Mouse (Mus musculus): Measurements from ENCODE around the gene Hist1h4n. TPM values are rescaled to one million over a fixed set of nuclear protein-coding genes. Genes with fewer than 3 reads are reported as not detected.
"Not testable (repeated sequence)": the region's sequence is repeated elsewhere in the genome, so short reads cannot be mapped to it uniquely, and the experiment has no call there.

Hist1h4n gene
- 19.1 to 188 TPM (median 85.7 TPM) in 3 replicates for total RNA-seq (2017)

DNA sequence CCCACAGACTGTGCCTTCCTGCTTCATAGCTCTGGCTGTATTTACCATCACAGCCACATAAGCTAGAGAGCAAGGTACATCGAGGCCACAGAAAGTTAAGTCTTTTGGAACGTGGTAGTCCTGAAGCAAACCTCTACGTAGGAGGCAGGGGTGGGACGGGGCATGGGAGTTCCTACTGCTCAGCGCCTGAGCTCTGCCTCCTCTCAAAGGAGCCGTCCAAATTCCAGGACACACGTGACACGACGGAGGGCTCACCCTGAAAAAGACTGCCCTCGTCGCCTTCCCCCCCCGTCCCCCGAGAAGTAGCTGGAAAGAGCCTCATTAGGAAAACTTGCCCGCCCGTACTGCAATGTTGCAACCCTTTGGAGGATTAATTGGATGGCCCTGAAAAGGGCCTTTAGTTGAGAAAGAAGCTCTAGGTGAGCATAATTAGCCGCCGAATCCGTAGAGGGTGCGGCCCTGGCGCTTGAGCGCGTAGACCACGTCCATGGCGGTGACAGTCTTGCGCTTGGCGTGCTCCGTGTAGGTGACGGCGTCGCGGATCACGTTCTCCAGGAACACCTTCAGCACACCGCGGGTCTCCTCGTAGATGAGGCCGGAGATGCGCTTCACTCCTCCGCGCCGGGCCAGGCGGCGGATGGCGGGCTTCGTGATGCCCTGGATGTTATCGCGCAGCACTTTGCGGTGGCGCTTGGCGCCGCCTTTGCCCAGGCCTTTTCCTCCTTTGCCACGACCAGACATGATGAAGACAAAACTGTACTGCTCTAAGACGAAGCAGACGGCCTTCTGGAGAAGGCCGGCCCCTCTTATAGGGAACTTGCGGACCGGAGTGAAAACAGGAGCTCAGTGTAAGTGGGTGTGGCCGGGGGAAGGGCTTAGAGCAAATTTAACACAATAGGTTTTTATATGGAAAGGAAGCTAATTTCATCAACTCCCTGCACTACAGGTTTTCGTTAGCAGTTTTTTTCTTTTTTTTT, at the start of gene Hist1h4n:
Gene Hist1h4n (minus strand): TSS at position 779 of the 977 bp plus-strand sequence.
- ATAC-seq (replicated peaks; ENCODE audit: insufficient number of reproducible peaks, low FRiP score, low TSS enrichment, poor library complexity, severe bottlenecking), result peak; percentile 59

- no peak for ATAC-seq (replicated peaks; ENCODE audit: insufficient number of reproducible peaks, low FRiP score, low TSS enrichment, poor library complexity, severe bottlenecking)
Measured at GRCm38 (mm10) chr13:21880735-21881134, 48.7 kb upstream of the Hist1h4n start.

DNA sequence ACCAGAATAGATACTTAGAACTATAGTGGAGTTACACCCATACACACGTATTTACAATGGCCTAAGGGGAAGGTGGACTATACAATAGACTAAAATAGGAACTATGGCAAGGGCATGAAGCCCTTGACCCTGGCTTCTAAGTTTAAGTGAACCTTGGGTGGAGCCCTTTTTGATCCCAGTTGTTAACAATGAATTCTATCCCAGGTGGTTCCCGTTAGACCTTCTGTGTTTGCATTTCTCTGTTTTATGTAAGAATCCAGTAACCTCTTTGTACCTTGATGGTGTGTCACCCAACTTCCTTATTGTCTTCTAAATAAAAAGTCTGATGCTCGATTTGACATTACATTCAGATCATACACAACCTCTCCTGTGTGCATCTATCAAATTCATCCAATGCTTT, 33.5 kb upstream of the Hist1h4n start:
- not testable (repeated sequence) for ATAC-seq (replicated peaks; ENCODE audit: insufficient number of reproducible peaks, low FRiP score, low TSS enrichment, poor library complexity, severe bottlenecking)

- ATAC-seq (replicated peaks; ENCODE audit: insufficient number of reproducible peaks, low FRiP score, low TSS enrichment, poor library complexity, severe bottlenecking), result no peak
Measured at GRCm38 (mm10) chr13:21861608-21862007, 29.6 kb upstream of the Hist1h4n start.

DNA sequence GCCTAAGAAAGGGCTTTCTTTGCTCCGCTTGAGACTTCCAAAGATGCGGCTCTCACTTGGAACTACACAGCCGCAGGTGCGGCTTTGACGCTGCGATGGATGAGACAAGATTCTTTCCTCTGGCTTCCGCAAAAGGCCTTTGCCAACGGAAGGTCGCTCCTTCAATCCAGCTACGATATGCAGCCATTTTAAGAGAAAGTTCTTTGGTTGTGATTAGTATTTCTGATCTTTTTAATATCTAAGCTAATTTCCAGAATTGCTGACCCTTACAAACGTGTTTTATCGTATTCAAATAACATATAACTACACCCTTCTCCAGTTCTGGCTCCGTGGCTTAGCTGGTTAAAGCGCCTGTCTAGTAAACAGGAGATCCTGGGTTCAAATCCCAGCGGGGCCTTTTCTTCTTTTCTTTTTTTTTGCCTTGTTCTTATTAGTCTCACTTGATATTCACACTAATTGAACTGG, 23.7 kb upstream of the Hist1h4n start:
- ATAC-seq (replicated peaks; ENCODE audit: insufficient number of reproducible peaks, low FRiP score, low TSS enrichment, poor library complexity, severe bottlenecking), result no peak

- ATAC-seq (replicated peaks; ENCODE audit: insufficient number of reproducible peaks, low FRiP score, low TSS enrichment, poor library complexity, severe bottlenecking), result no peak; the same call in 1 of the 2 replicates
Measured at GRCm38 (mm10) chr13:21855146-21855545, 23.1 kb upstream of the Hist1h4n start.

DNA sequence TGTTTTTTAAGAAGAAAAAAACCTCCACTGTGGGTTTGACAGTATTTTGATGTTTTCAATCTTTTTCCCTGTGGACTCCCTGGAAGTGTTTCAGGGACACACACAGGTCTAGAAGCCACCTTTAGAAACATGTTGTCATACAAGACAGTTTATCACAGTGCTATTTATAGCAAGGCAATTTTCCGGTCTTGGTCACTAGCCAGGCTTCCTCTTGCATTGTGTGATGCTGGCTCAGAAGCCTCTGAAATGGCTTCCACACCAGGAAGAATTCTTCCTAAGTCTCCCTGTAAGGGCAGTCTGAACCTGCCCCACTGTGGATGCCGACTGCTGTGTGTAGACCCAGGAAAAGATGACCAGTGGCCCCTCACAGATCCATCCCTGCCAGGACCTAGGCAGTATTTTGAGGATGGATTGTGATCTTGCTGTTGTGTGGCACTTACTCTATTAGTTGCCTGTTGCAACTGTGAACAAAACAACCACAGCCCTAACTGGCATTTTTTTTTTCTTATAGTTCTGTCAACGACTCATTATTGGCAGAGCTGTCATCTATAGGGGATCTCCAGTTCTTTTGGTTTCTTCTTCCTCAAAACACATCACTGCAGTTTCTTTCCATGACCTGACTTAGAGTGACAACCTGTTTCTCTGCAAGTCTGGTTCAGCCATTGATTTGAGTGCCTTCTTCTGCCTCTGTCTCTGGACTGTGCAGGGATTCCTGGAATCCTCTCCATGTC, 20.4 kb upstream of the Hist1h4n start:
- no peak for ATAC-seq (replicated peaks; ENCODE audit: insufficient number of reproducible peaks, low FRiP score, low TSS enrichment, poor library complexity, severe bottlenecking)

GRCm38 (mm10) chr13:21850696-21851095, 18.7 kb upstream of the Hist1h4n start:
- ATAC-seq (replicated peaks; ENCODE audit: insufficient number of reproducible peaks, low FRiP score, low TSS enrichment, poor library complexity, severe bottlenecking), result not testable (repeated sequence)

GRCm38 (mm10) chr13:21847883-21848282, 15.9 kb upstream of the Hist1h4n start:
- ATAC-seq (replicated peaks; ENCODE audit: insufficient number of reproducible peaks, low FRiP score, low TSS enrichment, poor library complexity, severe bottlenecking), result no peak

DNA sequence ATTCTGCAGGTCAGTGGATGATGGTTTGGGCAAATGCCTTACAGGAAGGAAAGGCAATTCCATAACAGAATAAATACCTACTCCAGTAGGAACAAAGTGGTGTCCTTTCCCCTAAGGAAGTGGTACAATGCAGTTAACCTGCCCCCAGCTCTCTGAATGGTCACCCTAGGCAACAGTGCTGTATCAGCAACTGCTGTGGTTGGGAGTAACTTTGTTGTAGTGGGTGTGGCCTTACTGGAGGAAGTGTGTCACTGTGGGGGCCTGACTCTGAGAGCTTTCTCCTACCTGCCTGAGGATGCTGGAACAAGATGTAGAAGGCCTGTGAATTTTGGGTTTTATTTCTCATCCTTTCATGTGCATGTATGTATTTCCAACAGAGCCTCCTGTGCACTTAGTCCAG, 14.4 kb upstream of the Hist1h4n start:
- ATAC-seq (replicated peaks; ENCODE audit: insufficient number of reproducible peaks, low FRiP score, low TSS enrichment, poor library complexity, severe bottlenecking), result not testable (repeated sequence)

- ATAC-seq (replicated peaks; ENCODE audit: insufficient number of reproducible peaks, low FRiP score, low TSS enrichment, poor library complexity, severe bottlenecking), result peak; percentile 86
Measured at GRCm38 (mm10) chr13:21840508-21840907, 8.5 kb upstream of the Hist1h4n start.

DNA sequence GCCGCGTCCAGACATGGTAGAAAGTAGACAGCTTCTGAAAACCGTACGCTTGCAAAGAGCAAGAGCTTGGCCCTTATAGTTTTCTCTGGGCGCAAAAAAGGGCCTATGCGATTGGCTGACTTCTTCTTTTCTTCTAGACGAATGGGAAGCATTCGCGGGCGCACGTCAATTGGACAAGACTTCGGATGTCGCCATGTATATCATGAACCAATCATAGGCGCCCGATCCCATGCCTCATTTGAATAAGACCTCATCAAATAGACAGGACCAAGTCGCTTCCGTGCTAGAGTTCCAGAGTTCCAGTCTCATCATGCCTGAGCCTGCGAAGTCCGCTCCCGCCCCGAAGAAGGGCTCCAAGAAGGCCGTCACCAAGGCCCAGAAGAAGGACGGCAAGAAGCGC, 1.5 kb upstream of the Hist1h4n start, which contains the start of the genes Hist1h2ap and Hist1h2br:
Gene Hist1h2ap (minus strand): TSS at position 47 of the 400 bp plus-strand sequence.
Gene Hist1h2br (plus strand): TSS at position 283 of the 400 bp plus-strand sequence.
- peak; percentile 89 for ATAC-seq (replicated peaks; ENCODE audit: insufficient number of reproducible peaks, low FRiP score, low TSS enrichment, poor library complexity, severe bottlenecking)

- no peak for ATAC-seq (replicated peaks; ENCODE audit: insufficient number of reproducible peaks, low FRiP score, low TSS enrichment, poor library complexity, severe bottlenecking)
Measured at GRCm38 (mm10) chr13:21830344-21830743, 1.7 kb downstream of the Hist1h4n start.

DNA sequence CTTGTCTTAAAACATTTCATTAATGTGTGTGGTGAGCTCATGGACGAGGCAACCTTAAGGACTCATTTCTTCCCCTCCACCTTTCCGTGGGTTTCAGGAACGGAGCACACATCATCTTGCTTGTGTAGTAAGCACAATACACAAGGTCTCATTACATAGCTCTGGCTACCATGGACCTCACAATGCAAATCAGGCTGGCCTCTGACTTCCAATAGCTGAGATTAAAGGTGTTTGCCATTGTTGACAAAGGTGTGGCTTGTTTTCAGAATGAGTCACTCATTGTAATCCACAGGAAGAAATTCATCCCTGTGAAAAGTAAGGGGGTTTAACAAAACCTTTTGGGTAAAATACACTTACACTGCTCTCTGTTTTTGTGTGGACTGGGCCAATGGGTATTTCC, 3.5 kb downstream of the Hist1h4n start:
- no peak for ATAC-seq (replicated peaks; ENCODE audit: insufficient number of reproducible peaks, low FRiP score, low TSS enrichment, poor library complexity, severe bottlenecking)

DNA sequence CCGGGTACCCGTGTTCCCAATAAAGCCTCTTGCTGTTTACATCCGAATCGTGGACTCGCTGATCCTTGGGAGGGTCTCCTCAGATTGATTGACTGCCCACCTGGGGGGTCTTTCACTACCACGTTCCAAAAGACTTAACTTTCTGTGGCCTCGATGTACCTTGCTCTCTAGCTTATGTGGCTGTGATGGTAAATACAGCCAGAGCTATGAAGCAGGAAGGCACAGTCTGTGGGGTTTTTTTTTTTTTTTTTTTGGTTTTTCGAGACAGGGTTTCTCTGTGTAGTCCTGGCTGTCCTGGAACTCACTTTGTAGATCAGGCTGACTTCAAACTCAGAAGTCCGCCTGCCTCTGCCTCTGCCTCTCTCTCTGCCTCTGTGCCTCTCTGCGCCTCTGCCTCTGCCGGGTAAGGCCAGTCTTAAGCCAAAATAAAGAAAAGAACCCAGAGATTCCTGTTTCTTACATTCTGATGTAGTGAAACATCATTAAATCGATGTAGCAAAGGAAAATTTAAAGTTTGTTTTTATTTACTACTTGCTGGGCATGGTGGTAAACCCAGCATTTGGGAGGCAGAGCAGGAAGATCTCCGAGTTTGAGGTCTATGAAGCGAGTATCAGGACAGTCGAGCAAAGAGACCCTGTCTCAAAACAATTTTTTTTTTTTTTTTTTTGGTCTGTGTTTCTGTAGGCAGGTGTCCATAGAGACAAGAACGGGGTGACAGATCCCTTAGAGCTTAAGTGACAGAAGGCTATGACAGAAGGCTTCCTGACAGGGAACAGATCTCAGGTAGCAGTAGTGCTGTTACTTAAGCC, 11.7 kb downstream of the Hist1h4n start:
- ATAC-seq (replicated peaks; ENCODE audit: insufficient number of reproducible peaks, low FRiP score, low TSS enrichment, poor library complexity, severe bottlenecking), result not testable (repeated sequence)

- not testable (repeated sequence) for ATAC-seq (replicated peaks; ENCODE audit: insufficient number of reproducible peaks, low FRiP score, low TSS enrichment, poor library complexity, severe bottlenecking)
Measured at GRCm38 (mm10) chr13:21812092-21812491, 19.9 kb downstream of the Hist1h4n start.

DNA sequence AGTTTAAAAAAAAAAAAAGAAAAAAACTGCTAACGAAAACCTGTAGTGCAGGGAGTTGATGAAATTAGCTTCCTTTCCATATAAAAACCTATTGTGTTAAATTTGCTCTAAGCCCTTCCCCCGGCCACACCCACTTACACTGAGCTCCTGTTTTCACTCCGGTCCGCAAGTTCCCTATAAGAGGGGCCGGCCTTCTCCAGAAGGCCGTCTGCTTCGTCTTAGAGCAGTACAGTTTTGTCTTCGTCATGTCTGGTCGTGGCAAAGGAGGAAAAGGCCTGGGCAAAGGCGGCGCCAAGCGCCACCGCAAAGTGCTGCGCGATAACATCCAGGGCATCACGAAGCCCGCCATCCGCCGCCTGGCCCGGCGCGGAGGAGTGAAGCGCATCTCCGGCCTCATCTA, 20.5 kb downstream of the Hist1h4n start, which contains the start of gene Hist1h4m:
Gene Hist1h4m (plus strand): TSS at position 208 of the 400 bp plus-strand sequence.
- ATAC-seq (replicated peaks; ENCODE audit: insufficient number of reproducible peaks, low FRiP score, low TSS enrichment, poor library complexity, severe bottlenecking), result peak; percentile 68

DNA sequence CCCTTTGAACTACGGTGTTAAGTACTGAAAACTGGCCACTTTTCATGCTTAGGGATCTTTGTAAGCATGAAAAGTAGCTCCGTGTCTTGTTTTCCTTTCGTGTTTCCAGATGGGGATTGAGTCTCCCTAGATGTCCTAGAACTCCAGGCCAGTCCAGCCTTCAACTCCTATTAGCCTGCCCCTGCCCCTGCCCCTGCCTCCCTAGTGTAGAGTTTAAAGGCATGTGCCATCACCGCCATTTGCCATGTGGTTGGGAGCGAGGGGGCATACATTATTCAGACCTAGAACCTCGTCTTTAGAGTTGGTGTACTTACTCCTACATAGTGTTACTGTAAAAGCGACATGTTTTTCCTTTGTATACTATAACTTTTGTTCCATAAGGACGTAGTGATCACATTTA, 20.9 kb downstream of the Hist1h4n start:
- ATAC-seq (replicated peaks; ENCODE audit: insufficient number of reproducible peaks, low FRiP score, low TSS enrichment, poor library complexity, severe bottlenecking), result 0 out of 2 replicates have a peak, but pooled peaks have one; percentile 10

Measured in monocyte, adult 5-6 weeks (primary cell).